Mouse (Mus musculus): ENCODE results near the gene Mipep. TPM values are rescaled to one million over a fixed set of nuclear protein-coding genes. Genes with fewer than 3 reads are reported as not detected.

Mipep gene
- total RNA-seq, 1 experiment = 7.9 TPM

DNA sequence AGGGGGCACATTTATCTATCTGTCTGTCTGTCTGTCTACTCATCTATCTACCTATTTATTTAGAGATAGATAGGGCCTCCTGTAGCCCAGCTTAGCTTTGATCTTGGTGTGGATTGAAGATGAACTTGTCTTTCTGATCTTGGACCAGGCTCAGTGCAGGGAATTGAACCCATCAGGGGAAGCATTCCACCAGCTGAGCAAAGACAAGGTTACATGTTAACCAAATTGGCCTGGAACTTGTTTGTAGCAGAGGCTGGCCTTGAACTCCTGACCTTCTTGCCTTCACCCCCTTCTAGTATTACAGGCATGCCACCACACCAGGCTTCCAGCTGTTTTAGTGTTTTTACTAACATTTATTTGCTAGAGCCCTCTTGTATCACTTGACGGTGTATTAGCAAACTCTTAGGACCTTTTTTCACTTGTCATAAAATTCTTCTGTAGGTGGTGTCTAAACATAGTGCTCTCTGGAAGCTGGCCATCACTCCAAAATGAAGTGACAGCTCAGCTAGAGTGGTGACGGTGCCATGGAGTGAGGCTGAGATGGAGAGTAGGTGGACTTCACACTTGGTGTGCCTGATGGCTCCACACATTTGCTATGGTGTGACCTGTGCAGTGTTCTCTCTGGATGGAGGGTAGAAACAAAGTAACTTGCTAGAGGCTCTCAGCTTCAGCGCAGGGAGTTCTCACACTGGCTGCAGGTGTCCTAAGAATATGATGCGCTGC is 12.4 kb downstream of the Mipep start:
- no peak overlapping the region for H3K27ac ChIP-seq (ENCODE audit: insufficient read depth, low read depth, low read length, poor library complexity, severe bottlenecking)
- H3K36me3 ChIP-seq (ENCODE audit: control insufficient read depth, insufficient read depth, low read length, poor library complexity, severe bottlenecking) = peaks cover 12% of the 10 kb centered on the region; the same call in 1 of the 2 replicates
- no peak overlapping the region for H3K9ac ChIP-seq (ENCODE audit: insufficient read depth, low read depth, low read length, poor library complexity, severe bottlenecking)
- TF ChIP-seq ZC3H11A (IDR thresholded peaks at IDR 0.05; ENCODE audit: borderline replicate concordance, low read depth, low read length) = no peak
- no peak for TF ChIP-seq ZNF384 (IDR thresholded peaks at IDR 0.05; ENCODE audit: low read depth, low read length)
- TF ChIP-seq HCFC1 (IDR thresholded peaks at IDR 0.05; ENCODE audit: borderline replicate concordance, insufficient read depth, low read length) = no peak
- TF ChIP-seq MAFK (IDR thresholded peaks at IDR 0.05; ENCODE audit: insufficient read depth, low read depth, low read length) = no peak
- TF ChIP-seq CHD2 (IDR thresholded peaks at IDR 0.05; ENCODE audit: low read depth, low read length) = no peak
- in situ Hi-C loops (cut with MboI; ENCODE audit: low sequenced_read_pairs in 2 of 2, unreplicated experiment in 2 of 2) = loop anchor here (10.0 kb wide), 2 partner anchors 318 to 498 kb away; no protein-coding TSS in a partner anchor
- H3K4me1 ChIP-seq (ENCODE audit: control insufficient read depth in 2 of 2, insufficient read depth in 2 of 2, low read length in 2 of 2, poor library complexity in 1 of 2) = no peaks in the 10 kb centered on the region
- H3K9me3 ChIP-seq (ENCODE audit: control insufficient read depth, insufficient read depth, low read depth, low read length) = no peaks in the 10 kb centered on the region
- no peak overlapping the region for H3K4me3 ChIP-seq (ENCODE audit: insufficient read depth in 1 of 2, low read depth in 1 of 2, low read length in 2 of 2, poor library complexity in 1 of 2, severe bottlenecking in 1 of 2)
- DNase-seq (ENCODE audit: low read depth, low spot score) = no peak

DNA sequence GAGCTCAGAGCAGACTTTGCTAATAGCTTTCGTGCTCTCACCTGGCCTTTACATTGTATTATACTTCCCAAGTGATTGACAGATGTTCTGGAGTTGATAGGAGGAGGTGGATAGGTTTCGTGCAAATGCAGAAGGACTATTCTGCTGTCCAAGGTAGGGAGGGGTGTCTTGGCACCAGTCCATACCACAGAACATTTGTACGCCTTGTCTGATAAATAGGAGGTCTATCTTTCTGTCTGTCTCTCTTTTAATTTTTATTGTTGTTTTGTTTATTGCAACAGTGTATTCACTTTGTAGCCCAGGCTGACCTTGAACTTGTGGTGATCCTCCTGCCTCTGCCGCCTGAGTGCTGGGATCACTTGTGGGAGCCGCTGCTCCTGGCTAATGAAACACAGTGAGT is 13.2 kb downstream of the Mipep start:
- H3K36me3 ChIP-seq (ENCODE audit: control insufficient read depth, insufficient read depth, low read length, poor library complexity, severe bottlenecking) = peaks cover 16% of the 10 kb centered on the region; the same call in 1 of the 2 replicates
- no peaks in the 10 kb centered on the region for H3K9me3 ChIP-seq (ENCODE audit: control insufficient read depth, insufficient read depth, low read depth, low read length)
- H3K27ac ChIP-seq (ENCODE audit: insufficient read depth, low read depth, low read length, poor library complexity, severe bottlenecking) = no peak overlapping the region
- DNase-seq (ENCODE audit: low read depth, low spot score) = no peak
- in situ Hi-C loops (cut with MboI; ENCODE audit: low sequenced_read_pairs in 2 of 2, unreplicated experiment in 2 of 2) = loop anchor here (10.0 kb wide), 2 partner anchors 317 to 497 kb away; no protein-coding TSS in a partner anchor
- no peak overlapping the region for H3K9ac ChIP-seq (ENCODE audit: insufficient read depth, low read depth, low read length, poor library complexity, severe bottlenecking)
- no peak overlapping the region for H3K4me3 ChIP-seq (ENCODE audit: insufficient read depth in 1 of 2, low read depth in 1 of 2, low read length in 2 of 2, poor library complexity in 1 of 2, severe bottlenecking in 1 of 2)
- H3K4me1 ChIP-seq (ENCODE audit: control insufficient read depth in 2 of 2, insufficient read depth in 2 of 2, low read length in 2 of 2, poor library complexity in 1 of 2) = no peaks in the 10 kb centered on the region
- TF ChIP-seq MAFK (IDR thresholded peaks at IDR 0.05; ENCODE audit: insufficient read depth, low read depth, low read length) = no peak
- TF ChIP-seq ZC3H11A (IDR thresholded peaks at IDR 0.05; ENCODE audit: borderline replicate concordance, low read depth, low read length) = no peak
- no peak for TF ChIP-seq HCFC1 (IDR thresholded peaks at IDR 0.05; ENCODE audit: borderline replicate concordance, insufficient read depth, low read length)
- TF ChIP-seq ZNF384 (IDR thresholded peaks at IDR 0.05; ENCODE audit: low read depth, low read length) = no peak
- TF ChIP-seq CHD2 (IDR thresholded peaks at IDR 0.05; ENCODE audit: low read depth, low read length) = no peak

DNA sequence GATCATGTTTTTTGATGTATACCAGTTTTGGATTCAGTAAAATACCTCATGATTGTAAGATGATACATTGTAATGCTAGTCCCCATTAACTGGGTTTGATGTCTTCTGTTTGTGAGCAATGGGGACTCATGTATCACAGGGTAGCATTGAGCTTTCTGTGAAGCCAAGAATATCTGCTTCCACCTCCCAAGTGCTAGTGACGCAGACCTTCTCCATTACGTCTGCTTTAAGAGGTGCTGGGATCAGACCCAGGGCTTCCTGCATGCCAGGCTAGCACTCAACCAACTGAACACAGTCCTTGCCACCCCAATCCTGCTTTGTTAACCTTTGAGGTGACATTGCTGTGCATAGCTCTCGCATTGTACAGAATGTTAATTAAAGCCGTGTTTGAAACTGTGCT is 14.3 kb downstream of the Mipep start:
- no peak for DNase-seq (ENCODE audit: low read depth, low spot score)
- H3K36me3 ChIP-seq (ENCODE audit: control insufficient read depth, insufficient read depth, low read length, poor library complexity, severe bottlenecking) = peaks cover 16% of the 10 kb centered on the region; the same call in 1 of the 2 replicates
- peaks cover 0 to 3% of the 10 kb centered on the region in 2 experiments; a peak in 1 of 4 replicates for H3K4me1 ChIP-seq (ENCODE audit: control insufficient read depth in 2 of 2, insufficient read depth in 2 of 2, low read length in 2 of 2, poor library complexity in 1 of 2)
- in situ Hi-C loops (cut with MboI; ENCODE audit: low sequenced_read_pairs in 2 of 2, unreplicated experiment in 2 of 2) = loop anchor here (10.0 kb wide), 2 partner anchors 316 to 496 kb away; no protein-coding TSS in a partner anchor
- H3K4me3 ChIP-seq (ENCODE audit: insufficient read depth in 1 of 2, low read depth in 1 of 2, low read length in 2 of 2, poor library complexity in 1 of 2, severe bottlenecking in 1 of 2) = no peak overlapping the region
- TF ChIP-seq ZC3H11A (IDR thresholded peaks at IDR 0.05; ENCODE audit: borderline replicate concordance, low read depth, low read length) (no peak), CHD2 (IDR thresholded peaks at IDR 0.05; ENCODE audit: low read depth, low read length) (no peak), ZNF384 (IDR thresholded peaks at IDR 0.05; ENCODE audit: low read depth, low read length) (no peak), MAFK (IDR thresholded peaks at IDR 0.05; ENCODE audit: insufficient read depth, low read depth, low read length) (no peak), HCFC1 (IDR thresholded peaks at IDR 0.05; ENCODE audit: borderline replicate concordance, insufficient read depth, low read length) (no peak)
- H3K9ac ChIP-seq (ENCODE audit: insufficient read depth, low read depth, low read length, poor library complexity, severe bottlenecking) = no peak overlapping the region
- no peak overlapping the region for H3K27ac ChIP-seq (ENCODE audit: insufficient read depth, low read depth, low read length, poor library complexity, severe bottlenecking)
- H3K9me3 ChIP-seq (ENCODE audit: control insufficient read depth, insufficient read depth, low read depth, low read length) = no peaks in the 10 kb centered on the region

DNA sequence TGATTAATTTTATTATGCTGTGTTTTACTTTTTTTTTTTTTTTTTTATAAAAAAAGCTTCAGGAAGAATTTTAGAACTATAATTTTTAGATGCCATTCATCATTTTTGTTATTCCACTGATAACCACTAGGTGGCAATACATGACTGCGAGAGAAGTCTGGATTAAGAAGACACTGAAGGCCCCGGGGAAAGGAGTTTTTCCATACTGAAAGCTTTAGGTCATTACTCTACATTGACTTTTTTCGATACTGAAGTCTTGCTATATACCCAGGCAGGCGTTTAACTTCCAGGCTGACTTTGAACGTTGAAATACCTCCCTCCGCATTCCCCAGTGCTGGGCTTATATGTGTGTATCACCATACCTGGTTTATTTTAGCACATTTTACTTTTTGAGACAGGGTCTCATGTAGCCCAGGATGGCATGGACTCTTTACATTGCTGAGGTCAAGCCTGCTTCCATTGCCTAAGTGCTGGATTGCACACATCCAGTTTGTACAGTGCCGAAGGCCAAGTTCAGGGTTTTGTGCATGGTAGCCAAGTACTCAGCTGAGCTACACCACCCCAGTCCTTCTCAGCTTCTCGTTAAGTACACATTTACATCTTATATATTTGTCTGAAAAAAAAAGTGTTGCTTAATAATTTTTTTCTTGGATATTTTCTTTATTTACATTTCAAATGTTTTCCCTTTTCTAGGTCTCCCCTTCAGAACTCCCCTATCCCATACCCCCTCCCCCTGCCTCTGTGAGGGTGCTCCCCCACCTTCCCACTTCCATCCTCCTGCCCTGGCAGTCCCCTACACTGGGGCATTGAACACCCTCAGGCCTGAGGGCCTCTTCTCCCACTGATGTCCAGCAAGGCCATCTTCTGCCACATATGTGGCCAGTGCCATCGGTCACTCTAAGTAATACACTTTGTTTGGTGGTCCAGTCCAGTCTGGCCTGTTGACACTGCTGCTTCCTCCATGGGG is 15.7 kb downstream of the Mipep start:
- Histone ChIP-seq H3K4me3 (ENCODE audit: insufficient read depth in 1 of 2, low read depth in 1 of 2, low read length in 2 of 2, poor library complexity in 1 of 2, severe bottlenecking in 1 of 2) (no peak overlapping the region), H3K4me1 (ENCODE audit: control insufficient read depth in 2 of 2, insufficient read depth in 2 of 2, low read length in 2 of 2, poor library complexity in 1 of 2) (peaks cover 0 to 3% of the 10 kb centered on the region in 2 experiments; a peak in 1 of 4 replicates), H3K9me3 (ENCODE audit: control insufficient read depth, insufficient read depth, low read depth, low read length) (no peaks in the 10 kb centered on the region), H3K27ac (ENCODE audit: insufficient read depth, low read depth, low read length, poor library complexity, severe bottlenecking) (no peak overlapping the region), H3K36me3 (ENCODE audit: control insufficient read depth, insufficient read depth, low read length, poor library complexity, severe bottlenecking) (peaks cover 18% of the 10 kb centered on the region; the same call in 1 of the 2 replicates), H3K9ac (ENCODE audit: insufficient read depth, low read depth, low read length, poor library complexity, severe bottlenecking) (no peak overlapping the region)
- DNase-seq (ENCODE audit: low read depth, low spot score) = peak; percentile 31
- TF ChIP-seq ZC3H11A (IDR thresholded peaks at IDR 0.05; ENCODE audit: borderline replicate concordance, low read depth, low read length) (peak; percentile 86; the same call in 1 of the 2 replicates), HCFC1 (IDR thresholded peaks at IDR 0.05; ENCODE audit: borderline replicate concordance, insufficient read depth, low read length) (no peak), ZNF384 (IDR thresholded peaks at IDR 0.05; ENCODE audit: low read depth, low read length) (peak; percentile 65; the same call in 1 of the 2 replicates)
- in situ Hi-C loops (cut with MboI; ENCODE audit: low sequenced_read_pairs in 2 of 2, unreplicated experiment in 2 of 2) = loop anchor here (10.0 kb wide), 2 partner anchors 315 to 495 kb away; no protein-coding TSS in a partner anchor
